Mouse (Mus musculus): ENCODE measurements at regions not wholly inside any gene's neighbourhood (a gene's known extent, or its start where the extent isn't known, plus 50 kb on each side); places are given as distances from the start of the nearest gene placed in this dataset.

DNA sequence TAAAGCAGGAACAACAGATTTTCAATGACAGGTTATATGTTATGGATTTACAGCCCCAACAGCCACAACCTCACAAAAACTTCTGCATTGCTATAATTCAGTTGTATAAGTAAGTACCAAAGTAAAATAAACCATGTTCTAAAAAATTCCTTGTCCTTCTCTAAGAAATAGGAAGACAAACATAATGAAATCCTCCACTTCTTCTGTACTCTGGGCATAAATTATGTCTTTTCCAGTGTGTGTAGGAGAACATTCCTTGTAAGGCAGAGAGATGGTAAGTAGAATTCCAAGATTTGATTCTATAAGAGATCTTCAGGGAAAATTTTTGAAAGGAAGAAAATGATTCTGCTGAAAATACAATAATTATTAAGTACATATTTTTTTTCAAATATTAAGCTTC lies 209.4 kb upstream of the Zc3h12c start:
- no peak for DNase-seq

GRCm38 (mm10) chr9:52376914-52377313 lies 208.5 kb upstream of the Zc3h12c start:
- no peak for DNase-seq

DNA sequence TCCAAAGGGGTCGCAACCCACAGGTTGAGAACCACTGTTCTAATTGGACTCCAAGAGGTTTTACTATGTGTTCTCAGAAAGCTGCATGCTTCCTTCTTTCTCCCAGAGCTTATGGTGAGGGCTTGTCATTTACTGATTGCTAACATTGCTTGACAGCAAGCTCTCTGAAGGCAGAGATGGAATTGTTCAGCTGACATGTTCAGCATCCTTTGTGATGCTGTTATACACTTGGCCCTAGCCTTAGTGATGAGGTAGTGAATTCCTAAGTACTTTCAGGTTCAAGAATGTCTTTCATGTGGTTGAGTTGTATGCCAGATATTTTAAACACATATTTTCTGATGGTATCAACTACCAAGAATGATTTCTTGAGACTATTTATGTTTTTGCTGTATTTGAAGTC lies 202.9 kb upstream of the Zc3h12c start:
- DNase-seq = no peak

DNA sequence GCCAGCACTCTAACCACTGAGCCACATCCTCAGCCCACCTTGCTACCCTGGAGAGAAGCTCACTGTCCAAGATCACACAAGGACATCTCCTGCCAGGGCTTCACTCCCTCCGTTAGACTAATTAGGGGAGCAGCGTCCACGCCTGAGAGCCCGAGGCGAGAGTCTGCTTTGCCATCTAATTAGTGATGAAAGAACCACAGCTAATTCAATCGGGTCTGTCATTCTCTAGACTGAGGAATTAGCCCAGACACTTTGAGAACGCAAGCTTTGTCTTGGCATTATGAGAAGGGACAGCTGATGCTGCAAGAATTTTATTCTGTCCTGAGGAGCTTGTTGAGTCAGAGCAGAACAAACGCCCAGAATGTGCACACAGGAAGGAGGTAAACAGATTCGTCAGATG lies 200.5 kb upstream of the Zc3h12c start:
- peak in 1 of 2 experiments; percentile 22 for DNase-seq

DNA sequence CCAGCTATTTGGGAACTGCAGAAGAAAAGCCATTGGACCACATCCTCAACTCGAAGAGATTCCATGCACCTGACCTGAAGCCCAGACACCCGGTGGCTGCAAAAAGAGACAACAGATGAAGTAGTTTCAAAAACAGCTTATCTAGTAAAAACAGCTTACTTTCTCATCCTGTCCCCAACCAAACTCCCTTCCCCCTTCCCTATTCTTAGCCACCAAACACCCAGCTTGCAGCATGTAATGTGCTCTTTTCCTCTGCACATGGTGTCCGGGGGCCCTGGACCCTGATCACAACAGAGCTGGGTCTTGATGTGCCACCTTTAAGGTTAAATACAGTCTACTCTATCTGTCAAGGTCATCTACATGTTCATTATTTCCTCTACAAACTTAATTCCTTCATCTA lies 199.7 kb upstream of the Zc3h12c start:
- DNase-seq = no peak

- no peak for DNase-seq
Observed at GRCm38 (mm10) chr9:52366046-52366445, 197.7 kb upstream of the Zc3h12c start.

GRCm38 (mm10) chr9:52361599-52361998 lies 193.2 kb upstream of the Zc3h12c start:
- DNase-seq = no peak

GRCm38 (mm10) chr9:52359416-52359815 lies 191.0 kb upstream of the Zc3h12c start:
- DNase-seq = no peak

- no peak for DNase-seq
Observed at GRCm38 (mm10) chr9:52356549-52356948, 188.2 kb upstream of the Zc3h12c start.

- DNase-seq = no peak
Observed at GRCm38 (mm10) chr9:52355187-52355982, 187.0 kb upstream of the Zc3h12c start.

- no peak for DNase-seq
Observed at GRCm38 (mm10) chr9:52348536-52349527, 180.5 kb upstream of the Zc3h12c start.

DNA sequence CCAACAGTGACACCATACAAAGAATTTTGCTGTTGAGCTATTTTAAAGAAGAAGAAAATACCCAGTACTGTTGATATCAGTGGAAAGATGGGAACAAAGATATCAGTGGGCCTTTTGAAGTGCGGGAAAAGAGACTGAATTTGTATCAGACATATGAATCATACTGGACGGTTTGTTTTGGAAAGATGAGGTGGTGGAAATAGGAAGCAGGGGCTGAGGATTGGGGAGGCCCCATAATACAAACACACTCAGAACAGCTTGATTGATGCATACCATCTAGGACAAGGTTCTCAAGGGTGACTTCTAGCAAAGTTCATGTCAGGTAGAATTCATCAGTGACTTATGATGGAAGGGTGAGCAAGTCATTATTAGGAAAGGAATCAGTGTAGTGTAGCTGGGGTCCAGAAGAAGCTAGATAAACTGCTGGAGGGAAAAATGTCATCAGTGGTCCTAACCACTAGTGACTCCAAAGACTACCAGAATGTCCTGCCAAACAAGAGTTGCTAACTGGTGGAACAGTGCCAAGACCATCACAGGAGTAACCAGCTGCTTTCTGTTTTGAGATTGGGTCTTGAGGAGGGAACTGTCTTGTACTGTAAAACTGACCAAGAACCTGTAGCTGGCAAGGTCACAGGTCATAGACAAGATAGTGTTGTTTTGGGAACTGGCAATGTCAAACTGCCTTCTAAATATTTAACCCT lies 176.0 kb upstream of the Zc3h12c start:
- no peak for DNase-seq

GRCm38 (mm10) chr9:52341029-52341428 lies 172.7 kb upstream of the Zc3h12c start:
- DNase-seq = no peak

DNA sequence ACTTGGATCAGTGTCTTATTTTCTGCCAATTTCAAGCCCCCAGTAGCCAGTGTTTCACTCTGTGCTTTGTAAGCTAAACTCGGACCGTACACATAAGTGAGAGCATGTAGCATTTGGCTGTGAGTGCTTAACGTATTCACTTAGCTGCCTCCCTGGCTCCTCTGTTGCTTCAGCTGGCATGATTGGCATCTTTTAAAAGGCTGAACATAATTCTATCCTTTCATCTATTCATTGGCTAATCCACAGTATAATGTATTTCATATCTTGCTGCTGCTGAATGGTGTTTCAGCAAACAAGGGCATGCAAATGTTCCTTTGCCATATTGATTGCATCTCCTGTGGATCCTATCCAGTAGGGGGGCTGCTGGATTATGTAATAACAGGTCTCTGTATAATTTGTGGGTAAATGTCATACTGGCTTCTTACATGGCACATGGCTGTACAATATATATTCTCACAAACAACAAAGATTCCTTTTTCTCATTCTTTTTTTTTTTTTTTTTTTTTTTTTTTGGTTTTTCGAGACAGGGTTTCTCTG lies 169.5 kb upstream of the Zc3h12c start:
- no peak for DNase-seq

DNA sequence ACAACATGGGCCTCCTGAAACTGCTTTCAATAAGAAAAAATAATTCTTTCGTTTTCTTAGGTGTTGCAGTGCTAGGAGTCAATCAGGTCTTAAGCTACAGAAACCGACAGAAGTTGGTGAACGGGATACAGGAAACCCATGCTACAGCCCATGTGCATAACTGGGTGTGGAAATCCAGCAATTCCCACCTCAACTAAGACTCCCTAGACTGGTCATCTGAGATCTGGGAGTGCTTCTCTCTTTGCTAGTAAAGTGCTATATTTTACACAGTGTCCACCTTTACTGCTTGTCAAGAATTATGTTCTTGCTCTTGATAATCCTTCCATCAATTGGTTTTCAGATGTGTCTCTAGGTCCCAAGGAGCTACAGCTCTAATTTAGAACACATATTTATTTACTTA lies 166.4 kb upstream of the Zc3h12c start:
- no peak for DNase-seq

- DNase-seq = no peak
Observed at GRCm38 (mm10) chr9:52333884-52334283, 165.5 kb upstream of the Zc3h12c start.

DNA sequence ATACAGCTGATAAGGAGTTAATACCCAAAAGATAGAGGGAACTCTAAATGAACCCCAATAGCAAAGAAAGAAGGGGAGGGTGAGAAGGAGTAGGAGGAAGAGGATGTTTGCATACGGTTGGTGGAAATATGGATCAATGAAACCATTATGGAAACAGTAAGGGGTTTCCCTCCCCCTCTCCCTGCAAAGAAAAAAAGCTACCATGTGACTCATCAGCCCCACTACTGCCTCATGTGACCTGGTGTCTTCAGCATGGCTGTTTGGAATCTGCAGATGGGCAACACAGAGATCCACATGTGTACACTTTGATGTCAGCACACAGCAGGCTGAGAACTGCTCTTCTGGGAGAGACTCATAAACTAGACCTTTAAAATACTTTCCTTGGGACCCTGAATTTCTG lies 163.4 kb upstream of the Zc3h12c start:
- DNase-seq = no peak

GRCm38 (mm10) chr9:52330652-52331051 lies 162.3 kb upstream of the Zc3h12c start:
- no peak for DNase-seq

DNA sequence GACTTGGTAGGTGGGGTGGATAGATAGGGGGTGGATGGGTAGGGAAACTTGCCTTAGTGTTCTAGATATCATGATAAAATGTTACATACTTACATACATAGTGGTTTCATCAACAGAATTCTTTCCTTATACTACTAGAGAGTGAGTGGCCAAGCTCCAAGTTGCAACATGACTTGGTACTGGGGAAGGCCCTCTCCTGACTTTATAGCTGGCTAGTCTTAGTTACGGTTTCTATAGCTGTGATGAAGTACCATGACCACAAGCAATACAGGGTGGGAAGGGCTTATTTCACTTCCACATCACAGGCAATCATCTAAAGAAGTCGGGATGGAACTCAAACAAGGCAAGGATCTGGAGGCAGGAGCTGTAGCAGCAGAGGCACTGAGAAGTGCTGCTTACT lies 156.0 kb upstream of the Zc3h12c start:
- no peak for DNase-seq

- DNase-seq = no peak
Observed at GRCm38 (mm10) chr9:52323757-52324156, 155.4 kb upstream of the Zc3h12c start.

- DNase-seq = no peak
Observed at GRCm38 (mm10) chr9:52323226-52323625, 154.9 kb upstream of the Zc3h12c start.

DNA sequence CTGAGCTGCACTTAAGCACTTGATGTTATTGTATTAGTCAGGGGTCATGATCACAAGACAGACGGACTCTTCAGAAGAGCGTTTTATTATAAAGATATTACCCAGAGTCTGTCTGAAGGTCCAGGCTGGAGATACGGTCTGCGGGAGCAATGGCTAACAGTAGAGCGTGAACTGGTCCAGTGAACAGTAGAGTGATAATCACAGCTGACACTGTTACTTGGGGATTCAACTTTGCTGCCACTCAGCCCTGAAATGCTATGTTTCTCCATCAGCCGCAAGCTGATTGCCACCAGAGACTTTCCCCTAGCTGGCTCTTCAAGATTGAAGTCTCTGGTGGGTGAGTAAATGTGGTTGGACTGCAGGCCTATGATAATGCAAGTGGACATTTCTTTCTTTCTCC lies 133.1 kb upstream of the Zc3h12c start:
- no peak for DNase-seq

- peak; percentile 4 to 6 for DNase-seq
Observed at GRCm38 (mm10) chr9:52298329-52298728, 130.0 kb upstream of the Zc3h12c start.

All from cerebellum, adult 18-20 months (tissue).